Mouse (Mus musculus): ENCODE data around the gene Atrn. TPM values are rescaled to one million over a fixed set of nuclear protein-coding genes. Genes with fewer than 3 reads are reported as not detected.

Atrn gene
- polyA plus RNA-seq, 2 experiments, result 11.5 to 17.9 TPM

GRCm38 (mm10) chr2:130887456-130887855 is 18.8 kb upstream of the Atrn start:
- no peak for ATAC-seq (ENCODE audit: low FRiP score, low read depth)
- no peak for TF ChIP-seq POLR2A (IDR thresholded peaks at IDR 0.05; ENCODE audit: borderline replicate concordance, extremely low read depth, insufficient read depth, insufficient read length)
- WGBS, result 93% methylated on average over 1 of the region's 1 CpGs
- Histone ChIP-seq H3K27me3 (ENCODE audit: control insufficient read depth, insufficient read depth, low read length) (no peaks in the 10 kb centered on the region), H3K27ac (replicated peaks; ENCODE audit: low read depth, low read length) (no peak overlapping the region), H3K9ac (ENCODE audit: low read depth, low read length, severe bottlenecking) (no peak overlapping the region), H3K4me3 (replicated peaks; ENCODE audit: low read length) (no peak overlapping the region), H3K4me1 (ENCODE audit: control insufficient read depth, insufficient read depth, low read length) (no peaks in the 10 kb centered on the region), H3K9me3 (ENCODE audit: control insufficient read depth, low read length) (no peaks in the 10 kb centered on the region), H3K4me2 (replicated peaks; ENCODE audit: low read depth, low read length, severe bottlenecking) (no peak overlapping the region), H3K36me3 (ENCODE audit: control insufficient read depth, insufficient read depth, low read length) (0 out of 2 replicates have a peak, but pooled peaks cover 5% of the 10 kb centered on the region)
- DNase-seq (ENCODE audit: low spot score), result no peak

GRCm38 (mm10) chr2:130896944-130897343 is 9.4 kb upstream of the Atrn start:
- Histone ChIP-seq H3K4me3 (replicated peaks; ENCODE audit: low read length) (no peak overlapping the region), H3K27me3 (ENCODE audit: control insufficient read depth, insufficient read depth, low read length) (no peaks in the 10 kb centered on the region), H3K9ac (ENCODE audit: low read depth, low read length, severe bottlenecking) (no peak overlapping the region), H3K4me1 (ENCODE audit: control insufficient read depth, insufficient read depth, low read length) (no peaks in the 10 kb centered on the region), H3K27ac (replicated peaks; ENCODE audit: low read depth, low read length) (no peak overlapping the region), H3K36me3 (ENCODE audit: control insufficient read depth, insufficient read depth, low read length) (no peaks in the 10 kb centered on the region), H3K4me2 (replicated peaks; ENCODE audit: low read depth, low read length, severe bottlenecking) (no peak overlapping the region), H3K9me3 (ENCODE audit: control insufficient read depth, low read length) (no peaks in the 10 kb centered on the region)
- no peak for DNase-seq (ENCODE audit: low spot score)
- no peak for TF ChIP-seq POLR2A (IDR thresholded peaks at IDR 0.05; ENCODE audit: borderline replicate concordance, extremely low read depth, insufficient read depth, insufficient read length)
- 72% methylated on average over 2 of the region's 2 CpGs for WGBS
- no peak for ATAC-seq (ENCODE audit: low FRiP score, low read depth)

- H3K4me1 ChIP-seq (ENCODE audit: control insufficient read depth, insufficient read depth, low read length), result no peaks in the 10 kb centered on the region
- no peak overlapping the region for H3K4me2 ChIP-seq (replicated peaks; ENCODE audit: low read depth, low read length, severe bottlenecking)
- no peaks in the 10 kb centered on the region for H3K9me3 ChIP-seq (ENCODE audit: control insufficient read depth, low read length)
- no peak overlapping the region for H3K4me3 ChIP-seq (replicated peaks; ENCODE audit: low read length)
- DNase-seq (ENCODE audit: low spot score), result no peak
- no peak for TF ChIP-seq POLR2A (IDR thresholded peaks at IDR 0.05; ENCODE audit: borderline replicate concordance, extremely low read depth, insufficient read depth, insufficient read length)
- no peak for ATAC-seq (ENCODE audit: low FRiP score, low read depth)
- no peak overlapping the region for H3K9ac ChIP-seq (ENCODE audit: low read depth, low read length, severe bottlenecking)
- no peaks in the 10 kb centered on the region for H3K27me3 ChIP-seq (ENCODE audit: control insufficient read depth, insufficient read depth, low read length)
- 79% methylated on average over 2 of the region's 2 CpGs for WGBS
- no peaks in the 10 kb centered on the region for H3K36me3 ChIP-seq (ENCODE audit: control insufficient read depth, insufficient read depth, low read length)
- no peak overlapping the region for H3K27ac ChIP-seq (replicated peaks; ENCODE audit: low read depth, low read length)
Measured at GRCm38 (mm10) chr2:130897856-130898255, 8.4 kb upstream of the Atrn start.

GRCm38 (mm10) chr2:130898783-130899182 is 7.5 kb upstream of the Atrn start:
- DNase-seq (ENCODE audit: low spot score) (no peak), ATAC-seq (ENCODE audit: low FRiP score, low read depth) (no peak)
- peaks cover under 1% of the 10 kb centered on the region; the same call in 1 of the 2 replicates for H3K36me3 ChIP-seq (ENCODE audit: control insufficient read depth, insufficient read depth, low read length)
- H3K4me2 ChIP-seq (replicated peaks; ENCODE audit: low read depth, low read length, severe bottlenecking), result no peak overlapping the region
- no peak overlapping the region for H3K27ac ChIP-seq (replicated peaks; ENCODE audit: low read depth, low read length)
- no peak for TF ChIP-seq POLR2A (IDR thresholded peaks at IDR 0.05; ENCODE audit: borderline replicate concordance, extremely low read depth, insufficient read depth, insufficient read length)
- H3K4me3 ChIP-seq (replicated peaks; ENCODE audit: low read length), result no peak overlapping the region
- H3K27me3 ChIP-seq (ENCODE audit: control insufficient read depth, insufficient read depth, low read length), result no peaks in the 10 kb centered on the region
- no peaks in the 10 kb centered on the region for H3K9me3 ChIP-seq (ENCODE audit: control insufficient read depth, low read length)
- H3K4me1 ChIP-seq (ENCODE audit: control insufficient read depth, insufficient read depth, low read length), result no peaks in the 10 kb centered on the region
- no peak overlapping the region for H3K9ac ChIP-seq (ENCODE audit: low read depth, low read length, severe bottlenecking)
- WGBS, result 79% methylated on average over 2 of the region's 2 CpGs

GRCm38 (mm10) chr2:130906584-130907315 is 455 bp downstream of the Atrn start:
- WGBS, result 1% methylated on average over 24 of the region's 58 CpGs
- no peaks in the 10 kb centered on the region for H3K27me3 ChIP-seq (ENCODE audit: control insufficient read depth, insufficient read depth, low read length)
- peaks cover 4% of the 10 kb centered on the region; the same call in 1 of the 2 replicates for H3K36me3 ChIP-seq (ENCODE audit: control insufficient read depth, insufficient read depth, low read length)
- no peaks in the 10 kb centered on the region for H3K9me3 ChIP-seq (ENCODE audit: control insufficient read depth, low read length)
- peak overlapping the region; percentile 98 for H3K4me3 ChIP-seq (replicated peaks; ENCODE audit: low read length)
- DNase-seq (ENCODE audit: low spot score) (no peak), ATAC-seq (ENCODE audit: low FRiP score, low read depth) (peak; percentile 39; the same call in 1 of the 2 replicates)
- peak overlapping the region; percentile 84 for H3K9ac ChIP-seq (ENCODE audit: low read depth, low read length, severe bottlenecking)
- peaks cover 12% of the 10 kb centered on the region for H3K4me1 ChIP-seq (ENCODE audit: control insufficient read depth, insufficient read depth, low read length)
- 0 out of 2 replicates have a peak overlapping the region, but pooled peaks have one; percentile 8 for H3K27ac ChIP-seq (replicated peaks; ENCODE audit: low read depth, low read length)
- H3K4me2 ChIP-seq (replicated peaks; ENCODE audit: low read depth, low read length, severe bottlenecking), result peak overlapping the region; percentile 68
- no peak for TF ChIP-seq POLR2A (IDR thresholded peaks at IDR 0.05; ENCODE audit: borderline replicate concordance, extremely low read depth, insufficient read depth, insufficient read length)

All from limb, embryonic 14.5 days (tissue).